Mouse (Mus musculus) G1E (cell line): ENCODE results near the gene Atp5f1.

ENCODE experiments used
- CTCF ChIP-seq: IDR thresholded peaks from 2 replicates; pipeline ENCODE4 v1.5.1; 2012; ENCODE audit warnings: low read depth, low read length, inconsistent platforms, mixed read lengths
- GATA1 ChIP-seq: IDR thresholded peaks from 2 replicates; pipeline ENCODE4 v1.6.1; 2012; ENCODE audit warnings: borderline replicate concordance, low read length, inconsistent platforms, mixed read lengths
- TAL1 ChIP-seq: conservative IDR thresholded peaks from 2 replicates; pipeline ENCODE4 v1.6.1; 2012; ENCODE audit warnings: low read depth, low read length, inconsistent platforms, mixed read lengths

- TF ChIP-seq CTCF (no peak), TAL1 (no peak), GATA1 (no peak)
Observed at GRCm38 (mm10) chr3:105936111-105936510, 23.8 kb downstream of the Atp5f1 start.
